In genomic region chr10:95862664-95863063, GRCm38 (mm10) we compare ENCODE assay signal across 27 mouse cellular contexts. TPM values are rescaled to one million over a fixed set of nuclear protein-coding genes. Genes with fewer than 3 reads are reported as not detected.
A peak's percentile ranks its signal among the peaks of the same experiment; 100 is the strongest.
DNase-seq lines count a peak whose midpoint lies in the region; ATAC-seq and TF ChIP-seq lines count a peak whose summit lies in the region.
"Had no signal": no experiment of that assay in that cellular context is flagged by ENCODE, and none has a peak within 500 bp of the region (broad histone marks: within the 10 kb centered on the region; RNA-seq: fewer than 3 reads in every experiment).

No protein-coding gene starts in this region.

- TF ChIP-seq CTCF in C2C12 (IDR thresholded peaks at IDR 0.05; ENCODE audit: control insufficient read depth, insufficient read depth, insufficient read length) = no peak

- ATAC-seq in liver, embryonic 11.5 days (replicated peaks; ENCODE audit: low FRiP score) = no peak
- ATAC-seq in liver, embryonic 12.5 days = no peak
- ATAC-seq in lung, embryonic 15.5 days (ENCODE audit: borderline replicate concordance, extremely low read depth, low FRiP score, low TSS enrichment) = peak; percentile 67; the same call in 1 of the 2 replicates
- peak; percentile 90; the same call in 1 of the 2 replicates for ATAC-seq in stomach, embryonic 16.5 days (ENCODE audit: insufficient read depth, low FRiP score)
- ATAC-seq in megakaryocyte progenitor cell, adult 5-6 weeks (replicated peaks; ENCODE audit: poor library complexity) = no peak
- ATAC-seq: intestine, embryonic 15.5 days had no signal

- H3K4me1 ChIP-seq in liver, embryonic 11.5 days (replicated peaks; ENCODE audit: control insufficient read depth, insufficient read depth, low read length) = no peaks in the 10 kb centered on the region
- H3K4me1 ChIP-seq in liver, embryonic 12.5 days = no peaks in the 10 kb centered on the region
- H3K4me1 ChIP-seq in lung, embryonic 15.5 days = peaks cover 17% of the 10 kb centered on the region; the same call in 1 of the 2 replicates
- H3K4me1 ChIP-seq in stomach, embryonic 16.5 days (ENCODE audit: control insufficient read depth, insufficient read depth, low read length) = peaks cover 5% of the 10 kb centered on the region; the same call in 1 of the 2 replicates
- H3K4me1 ChIP-seq: hindbrain, embryonic 15.5 days; intestine, embryonic 15.5 days had no signal

- no peaks in the 10 kb centered on the region for H3K79me3 ChIP-seq in C2C12 (ENCODE audit: low read depth)

- H3K79me2 ChIP-seq in C2C12 (ENCODE audit: control insufficient read depth, insufficient read depth) = no peaks in the 10 kb centered on the region

- no peak overlapping the region for H3K4me3 ChIP-seq in liver, embryonic 11.5 days (ENCODE audit: low read depth, low read length)
- H3K4me3 ChIP-seq in liver, embryonic 12.5 days = no peak overlapping the region
- no peak overlapping the region for H3K4me3 ChIP-seq in C2C12 (ENCODE audit: insufficient read depth, poor library complexity, severe bottlenecking)
- no peak overlapping the region for H3K4me3 ChIP-seq in lung, embryonic 15.5 days
- no peak overlapping the region for H3K4me3 ChIP-seq in stomach, embryonic 16.5 days (replicated peaks; ENCODE audit: low read length)
- H3K4me3 ChIP-seq: embryonic facial prominence, embryonic 10.5 days; gastrocnemius, adult 2 months; heart, embryonic 13.5 days; hindbrain, embryonic 15.5 days; intestine, embryonic 15.5 days; kidney, embryonic 15.5 days had no signal

- no peak overlapping the region for H3K9ac ChIP-seq in liver, embryonic 11.5 days (ENCODE audit: low read depth, low read length)
- H3K9ac ChIP-seq in liver, embryonic 12.5 days = no peak overlapping the region
- no peak overlapping the region for H3K9ac ChIP-seq in lung, embryonic 15.5 days
- no peak overlapping the region for H3K9ac ChIP-seq in stomach, embryonic 16.5 days (ENCODE audit: low read length)
- H3K9ac ChIP-seq: heart, embryonic 13.5 days; hindbrain, embryonic 15.5 days; intestine, embryonic 15.5 days; kidney, embryonic 15.5 days had no signal

- DNase-seq in liver, embryonic 11.5 days (ENCODE audit: low spot score) = peak; percentile 11
- no peak for DNase-seq in left cerebral cortex, adult 9 months (ENCODE audit: low spot score in 2 of 2)
- DNase-seq: B cell, adult 2 months; cerebellum, adult 2 months; cerebellum, postnatal 36 days; gastrocnemius, adult 2 months; kidney, postnatal 4 days; layer of hippocampus, postnatal 36 days; retina, postnatal 1 day; thymus, postnatal 14 days had no signal

- H3K27ac ChIP-seq in liver, embryonic 11.5 days (ENCODE audit: low read depth, low read length) = no peak overlapping the region
- H3K27ac ChIP-seq in liver, embryonic 12.5 days = no peak overlapping the region
- peak overlapping the region; percentile 12; the same call in 1 of the 2 replicates for H3K27ac ChIP-seq in lung, embryonic 15.5 days
- no peak overlapping the region for H3K27ac ChIP-seq in stomach, embryonic 16.5 days (ENCODE audit: low read length)
- H3K27ac ChIP-seq: embryonic facial prominence, embryonic 10.5 days; gastrocnemius, adult 2 months; heart, embryonic 13.5 days; hindbrain, embryonic 15.5 days; intestine, embryonic 15.5 days; kidney, embryonic 15.5 days had no signal

- no peaks in the 10 kb centered on the region for H3K9me3 ChIP-seq in liver, embryonic 11.5 days (ENCODE audit: control insufficient read depth, low read length)
- H3K9me3 ChIP-seq in liver, embryonic 12.5 days (replicated peaks) = no peaks in the 10 kb centered on the region
- H3K9me3 ChIP-seq in lung, embryonic 15.5 days = no peaks in the 10 kb centered on the region
- no peaks in the 10 kb centered on the region for H3K9me3 ChIP-seq in stomach, embryonic 16.5 days (replicated peaks; ENCODE audit: control insufficient read depth, low read length)
- H3K9me3 ChIP-seq: embryonic facial prominence, embryonic 10.5 days; heart, embryonic 13.5 days; hindbrain, embryonic 15.5 days; intestine, embryonic 15.5 days; kidney, embryonic 15.5 days had no signal

- H3K27me3 ChIP-seq in liver, embryonic 11.5 days (replicated peaks; ENCODE audit: control insufficient read depth, insufficient read depth, low read length) = no peaks in the 10 kb centered on the region
- H3K27me3 ChIP-seq in liver, embryonic 12.5 days (replicated peaks) = no peaks in the 10 kb centered on the region
- no peaks in the 10 kb centered on the region for H3K27me3 ChIP-seq in C2C12 (ENCODE audit: control insufficient read depth, insufficient read depth, insufficient read length)
- no peaks in the 10 kb centered on the region for H3K27me3 ChIP-seq in lung, embryonic 15.5 days
- no peaks in the 10 kb centered on the region for H3K27me3 ChIP-seq in stomach, embryonic 16.5 days (ENCODE audit: control insufficient read depth, insufficient read depth, low read length)
- H3K27me3 ChIP-seq: heart, embryonic 13.5 days; hindbrain, embryonic 15.5 days; intestine, embryonic 15.5 days; kidney, embryonic 15.5 days had no signal

- H3ac ChIP-seq in C2C12 (ENCODE audit: control insufficient read depth, insufficient read length, low read depth) = no peak overlapping the region

- no peaks in the 10 kb centered on the region for H3K36me3 ChIP-seq in liver, embryonic 11.5 days (ENCODE audit: control insufficient read depth, insufficient read depth, low read length)
- H3K36me3 ChIP-seq in liver, embryonic 12.5 days = no peaks in the 10 kb centered on the region
- no peaks in the 10 kb centered on the region for H3K36me3 ChIP-seq in C2C12 (ENCODE audit: control insufficient read depth, insufficient read depth)
- no peaks in the 10 kb centered on the region for H3K36me3 ChIP-seq in lung, embryonic 15.5 days
- no peaks in the 10 kb centered on the region for H3K36me3 ChIP-seq in stomach, embryonic 16.5 days (ENCODE audit: control insufficient read depth, insufficient read depth, low read length)
- H3K36me3 ChIP-seq: embryonic facial prominence, embryonic 10.5 days; heart, embryonic 13.5 days; hindbrain, embryonic 15.5 days; intestine, embryonic 15.5 days; kidney, embryonic 15.5 days had no signal

- WGBS in liver, embryonic 11.5 days = 68% methylated on average over 3 of the region's 3 CpGs
- 54% methylated on average over 3 of the region's 3 CpGs for WGBS in liver, embryonic 12.5 days (ENCODE audit: insufficient replicate concordance)
- WGBS in lung, embryonic 15.5 days = 55% methylated on average over 3 of the region's 3 CpGs
- WGBS in stomach, embryonic 16.5 days = 54% methylated on average over 3 of the region's 3 CpGs

- no peak overlapping the region for H3K4me2 ChIP-seq in liver, embryonic 11.5 days
- no peak overlapping the region for H3K4me2 ChIP-seq in liver, embryonic 12.5 days
- H3K4me2 ChIP-seq in lung, embryonic 15.5 days = no peak overlapping the region
- no peak overlapping the region for H3K4me2 ChIP-seq in stomach, embryonic 16.5 days (ENCODE audit: low read depth, low read length)
- H3K4me2 ChIP-seq: heart, embryonic 13.5 days; hindbrain, embryonic 15.5 days; intestine, embryonic 15.5 days; kidney, embryonic 15.5 days; midbrain, embryonic 11.5 days had no signal

TF ChIP-seq in C2C12, 6 proteins besides CTCF, POLR2A, EP300 and RAD21:
- TF ChIP-seq USF1 (IDR thresholded peaks at IDR 0.05; ENCODE audit: low read depth) = peak; percentile 26
- no peak for TF ChIP-seq FOSL1 (IDR thresholded peaks at IDR 0.05; ENCODE audit: insufficient read depth, low read length, poor library complexity, severe bottlenecking)

RNA-seq across cellular contexts. Expression of gene Gm33543, which starts 19.9 kb away (rescaled TPM):
- not detected in 2 replicates for polyA plus RNA-seq in liver, embryonic 11.5 days (2014; fragmentation: Nextera tagmentation; extraction: Ambion mirVana)
- not detected in 2 replicates for polyA plus RNA-seq in liver, embryonic 12.5 days (2016; fragmentation: Nextera tagmentation; extraction: Ambion mirVana)
- polyA plus RNA-seq in C2C12 (2012; fragmentation: generic; extraction: Trizol) = not detected
- not detected in 2 replicates for polyA plus RNA-seq in lung, embryonic 15.5 days (2015; fragmentation: Nextera tagmentation; extraction: Ambion mirVana)
- polyA plus RNA-seq in stomach, embryonic 16.5 days (2015; fragmentation: Nextera tagmentation; extraction: Ambion mirVana) = not detected in 2 replicates
- total RNA-seq in megakaryocyte progenitor cell, adult 5-6 weeks (2015) = not detected in 2 replicates
- total RNA-seq in megakaryocyte progenitor cell, adult 5-6 weeks (2017) = not detected in 2 replicates
- total RNA-seq: granulocyte monocyte progenitor cell, adult 5-6 weeks; layer of hippocampus, postnatal 36 days; left cerebral cortex, postnatal 25 days had no signal
- polyA plus RNA-seq: cerebellum, adult 2 months; embryonic facial prominence, embryonic 10.5 days; forebrain, embryonic 11.5 days; heart, embryonic 13.5 days; hindbrain, embryonic 15.5 days; intestine, embryonic 15.5 days; limb, embryonic 14.5 days; midbrain, embryonic 11.5 days; neural tube, embryonic 11.5 days; testis, adult 2 months had no signal

Comparison
In these comparisons a context has a peak if more than half of its experiments do, and no peak if none do; other contexts are left out.
1. ATAC-seq: peak in lung, embryonic 15.5 days (single experiment) and stomach, embryonic 16.5 days (single experiment); none in liver, embryonic 11.5 days (single experiment), liver, embryonic 12.5 days (single experiment) and megakaryocyte progenitor cell, adult 5-6 weeks (single experiment).